In genomic region chr5:132074360-132074723, GRCm38 (mm10) we compare ENCODE assay signal across 9 mouse cellular contexts.
DNase-seq lines count a peak whose midpoint lies in the region; ATAC-seq and TF ChIP-seq lines count a peak whose summit lies in the region.
"Had no signal": no experiment of that assay in that cellular context is flagged by ENCODE, and none has a peak within 500 bp of the region (broad histone marks: within the 10 kb centered on the region; RNA-seq: fewer than 3 reads in every experiment).

No protein-coding gene starts in this region.

- H3K4me1 ChIP-seq in limb, embryonic 15.5 days, result peaks cover 44% of the 10 kb centered on the region
- H3K4me1 ChIP-seq in stomach, postnatal 0 days (replicated peaks; ENCODE audit: control insufficient read depth, insufficient read depth), result 0 out of 2 replicates have a peak, but pooled peaks cover 6% of the 10 kb centered on the region
- H3K4me1 ChIP-seq: liver, embryonic 15.5 days had no signal

- no peak overlapping the region for H3K9ac ChIP-seq in limb, embryonic 15.5 days
- H3K9ac ChIP-seq in stomach, postnatal 0 days (ENCODE audit: low read length), result no peak overlapping the region
- H3K9ac ChIP-seq: liver, embryonic 15.5 days had no signal

- 0 out of 2 replicates have a peak, but pooled peaks cover 14% of the 10 kb centered on the region for H3K27me3 ChIP-seq in limb, embryonic 15.5 days
- no peaks in the 10 kb centered on the region for H3K27me3 ChIP-seq in stomach, postnatal 0 days (ENCODE audit: control insufficient read depth, insufficient read depth, low read length)
- H3K27me3 ChIP-seq: liver, embryonic 15.5 days had no signal

- WGBS in limb, embryonic 15.5 days, result 12% methylated on average over 11 of the region's 11 CpGs
- 18% methylated on average over 11 of the region's 11 CpGs for WGBS in stomach, postnatal 0 days

- ATAC-seq in limb, embryonic 15.5 days (ENCODE audit: insufficient number of reproducible peaks, low FRiP score, low TSS enrichment, low read depth), result peak; percentile 67
- no peak for ATAC-seq in stomach, postnatal 0 days (ENCODE audit: low FRiP score, low TSS enrichment)

- TF ChIP-seq POLR2A in brain, embryonic 14.5 days (IDR thresholded peaks at IDR 0.05; ENCODE audit: borderline replicate concordance, extremely low read depth, insufficient read depth, insufficient read length, poor library complexity, severe bottlenecking), result no peak

- TF ChIP-seq EP300 in stomach, postnatal 0 days (optimal IDR thresholded peaks at IDR 0.05), result no peak

- no peaks in the 10 kb centered on the region for H3K36me3 ChIP-seq in limb, embryonic 15.5 days
- no peaks in the 10 kb centered on the region for H3K36me3 ChIP-seq in stomach, postnatal 0 days (ENCODE audit: control insufficient read depth, insufficient read depth, low read length)
- H3K36me3 ChIP-seq: liver, embryonic 15.5 days had no signal

- TF ChIP-seq CTCF in brain, embryonic 14.5 days (IDR thresholded peaks at IDR 0.05; ENCODE audit: borderline replicate concordance, extremely low read depth, insufficient read depth, insufficient read length), result no peak
- no peak for TF ChIP-seq CTCF in stomach, postnatal 0 days (IDR thresholded peaks at IDR 0.05; ENCODE audit: low read depth)

- H3K4me2 ChIP-seq in limb, embryonic 15.5 days, result peak overlapping the region; percentile 38
- peak overlapping the region; percentile 46 for H3K4me2 ChIP-seq in stomach, postnatal 0 days (replicated peaks; ENCODE audit: low read depth)
- H3K4me2 ChIP-seq: liver, embryonic 15.5 days had no signal

- peak overlapping the region; percentile 11 for H3K4me3 ChIP-seq in limb, embryonic 15.5 days
- H3K4me3 ChIP-seq in stomach, postnatal 0 days (ENCODE audit: low read depth, low read length), result no peak overlapping the region; the same call in 1 of the 2 replicates
- H3K4me3 ChIP-seq: liver, embryonic 15.5 days had no signal

- no peaks in the 10 kb centered on the region for H3K9me3 ChIP-seq in limb, embryonic 15.5 days
- H3K9me3 ChIP-seq in stomach, postnatal 0 days (ENCODE audit: control insufficient read depth, low read length), result no peaks in the 10 kb centered on the region
- H3K9me3 ChIP-seq: liver, embryonic 15.5 days had no signal

- peak; percentile 6 for DNase-seq in adrenal gland, postnatal 14 days
- DNase-seq in adrenal gland, adult (ENCODE audit: inconsistent age in 2 of 2, low spot score in 1 of 2), result no peak
- peak; percentile 93 for DNase-seq in brain, embryonic 14.5 days (ENCODE audit: low read depth)
- peak; percentile 34 for DNase-seq in gastrocnemius, postnatal 10 days
- DNase-seq in stomach, postnatal 0 days (ENCODE audit: low spot score), result no peak
- no peak for DNase-seq in c-Kit-positive CD71-positive TER-119-positive erythroid progenitor cells, embryonic 14.5 days (ENCODE audit: low spot score)
- no peak for DNase-seq in thymus, postnatal 14 days

- H3K27ac ChIP-seq in limb, embryonic 15.5 days, result peak overlapping the region; percentile 63
- H3K27ac ChIP-seq in stomach, postnatal 0 days (replicated peaks), result peak overlapping the region; percentile 35; the same call in 1 of the 2 replicates
- H3K27ac ChIP-seq: liver, embryonic 15.5 days had no signal

Comparison
In these comparisons a context has a peak if more than half of its experiments do, and no peak if none do; other contexts are left out.
1. DNase-seq: peak in adrenal gland, postnatal 14 days (single experiment), brain, embryonic 14.5 days (single experiment) and gastrocnemius, postnatal 10 days (single experiment); none in adrenal gland, adult (0 of 2), stomach, postnatal 0 days (single experiment), c-Kit-positive CD71-positive TER-119-positive erythroid progenitor cells, embryonic 14.5 days (single experiment) and thymus, postnatal 14 days (single experiment).